Mouse (Mus musculus) midbrain, postnatal 0 days (tissue): ENCODE measurements around the gene Sez6. TPM values are rescaled to one million over a fixed set of nuclear protein-coding genes. Genes with fewer than 3 reads are reported as not detected.

Source experiments
- ATAC-seq: fragments of 200-750 bp; cut with Nextera tagmentation; 2 replicates; pipeline ENCODE4 v1.8.0; 2017; ENCODE audit warnings: moderate number of reproducible peaks, mild to moderate bottlenecking, moderate TSS enrichment, moderate library complexity; ENCODE audit not compliant: low FRiP score
- DNase-seq: peaks from one replicate; pipeline ENCODE4 v3.0.0-alpha.2; 2015; ENCODE audit warnings: low spot score
- H3K27ac ChIP-seq: fragments of 300-500 bp; sonication (generic); 2 replicates; pipeline ENCODE4 v1.5.1; 2014; ENCODE audit warnings: low read depth, mild to moderate bottlenecking, low read length, mixed read lengths
- H3K27me3 ChIP-seq: fragments of 300-500 bp; sonication (generic); 2 replicates; pipeline ENCODE4 v1.6.1; 2014; ENCODE audit warnings: low read length, control low read depth, mixed read lengths; ENCODE audit not compliant: insufficient read depth
- H3K36me3 ChIP-seq: fragments of 300-500 bp; sonication (generic); 2 replicates; pipeline ENCODE4 v1.6.1; 2014; ENCODE audit warnings: low read length, control low read depth, mixed read lengths; ENCODE audit not compliant: insufficient read depth
- H3K4me1 ChIP-seq: fragments of 300-500 bp; sonication (generic); 2 replicates; pipeline ENCODE4 v1.6.1; 2014; ENCODE audit warnings: mild to moderate bottlenecking, control low read depth, antibody characterized with exemption, low read length, mixed read lengths; ENCODE audit not compliant: insufficient read depth
- H3K4me2 ChIP-seq: fragments of 300-500 bp; sonication (generic); 2 replicates; pipeline ENCODE4 v1.6.1; 2014; ENCODE audit warnings: low read depth, mild to moderate bottlenecking, low read length, mixed read lengths; ENCODE audit not compliant: poor library complexity, severe bottlenecking
- H3K4me3 ChIP-seq: fragments of 300-500 bp; sonication (generic); 2 replicates; pipeline ENCODE4 v1.5.1; 2014; ENCODE audit warnings: low read depth, mild to moderate bottlenecking, low read length, moderate library complexity
- H3K9ac ChIP-seq: fragments of 300-500 bp; sonication (generic); replicated peaks from 2 replicates; pipeline ENCODE4 v1.6.1; 2014; ENCODE audit warnings: mild to moderate bottlenecking, low read length, moderate library complexity, mixed read lengths; ENCODE audit not compliant: poor library complexity, severe bottlenecking
- H3K9me3 ChIP-seq: fragments of 300-500 bp; sonication (generic); 2 replicates; pipeline ENCODE4 v1.6.1; 2016; ENCODE audit warnings: low read length, control low read depth
- CTCF ChIP-seq: IDR thresholded peaks from 2 replicates; pipeline ENCODE4 v1.5.1; 2016; ENCODE audit warnings: antibody characterized with exemption, mild to moderate bottlenecking
- WGBS: fragments of 180-500 bp; shearing (Covaris S2); extraction: QIAGEN DNeasy Blood & Tissue Kit; methylation state at CpG from one replicate; pipeline ENCODE4 v1.1.7; 2014; 5-methylcytosine and 5-hydroxymethylcytosine counted together
- polyA plus RNA-seq: library from polyadenylated mRNA; unstranded; fragments of >200 nt; fragmentation: Nextera tagmentation; extraction: Ambion mirVana; gene quantifications from 2 replicates; pipeline ENCODE4 v1.2.1, GENCODE M21; 2015
- total RNA-seq: library from RNA; depleted of rRNA; stranded (reverse); fragments of >200 nt; gene quantifications from 2 replicates; pipeline ENCODE4 v1.2.3, GENCODE M21; 2014

Sez6 gene
- total and polyA plus RNA-seq, 2 experiments from 2014 or later, result 121 to 173 TPM

DNA sequence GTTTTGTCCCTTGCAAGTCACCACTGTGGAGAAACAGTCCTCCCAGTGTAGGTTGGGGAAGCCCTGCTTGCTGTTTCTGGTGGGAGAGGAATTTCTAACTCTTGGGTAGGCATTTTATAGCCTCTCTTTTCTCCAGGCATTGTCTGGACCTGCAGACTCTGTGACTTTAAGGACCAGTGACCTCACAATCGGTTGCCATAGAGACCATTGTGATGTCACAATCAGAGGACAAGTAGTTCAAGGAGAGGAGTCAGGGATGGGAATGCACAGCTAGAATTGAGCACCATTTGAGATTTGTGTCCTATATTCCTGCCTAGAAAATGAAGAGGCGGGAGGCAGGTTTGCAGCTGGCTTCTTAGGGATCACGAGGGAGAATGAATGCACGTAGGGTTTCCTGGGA is 7.3 kb upstream of the Sez6 start:
- DNase-seq (no peak), ATAC-seq (no peak)
- H3K4me3 ChIP-seq, result no peak overlapping the region
- H3K4me2 ChIP-seq, result no peak overlapping the region
- TF ChIP-seq CTCF, result no peak
- WGBS, result 62% methylated on average over 4 of the region's 4 CpGs
- no peaks in the 10 kb centered on the region for H3K27me3 ChIP-seq
- H3K36me3 ChIP-seq, result no peaks in the 10 kb centered on the region
- 0 out of 2 replicates have a peak, but pooled peaks cover 3% of the 10 kb centered on the region for H3K4me1 ChIP-seq
- H3K9me3 ChIP-seq, result no peaks in the 10 kb centered on the region
- H3K9ac ChIP-seq, result no peak overlapping the region
- H3K27ac ChIP-seq, result no peak overlapping the region

DNA sequence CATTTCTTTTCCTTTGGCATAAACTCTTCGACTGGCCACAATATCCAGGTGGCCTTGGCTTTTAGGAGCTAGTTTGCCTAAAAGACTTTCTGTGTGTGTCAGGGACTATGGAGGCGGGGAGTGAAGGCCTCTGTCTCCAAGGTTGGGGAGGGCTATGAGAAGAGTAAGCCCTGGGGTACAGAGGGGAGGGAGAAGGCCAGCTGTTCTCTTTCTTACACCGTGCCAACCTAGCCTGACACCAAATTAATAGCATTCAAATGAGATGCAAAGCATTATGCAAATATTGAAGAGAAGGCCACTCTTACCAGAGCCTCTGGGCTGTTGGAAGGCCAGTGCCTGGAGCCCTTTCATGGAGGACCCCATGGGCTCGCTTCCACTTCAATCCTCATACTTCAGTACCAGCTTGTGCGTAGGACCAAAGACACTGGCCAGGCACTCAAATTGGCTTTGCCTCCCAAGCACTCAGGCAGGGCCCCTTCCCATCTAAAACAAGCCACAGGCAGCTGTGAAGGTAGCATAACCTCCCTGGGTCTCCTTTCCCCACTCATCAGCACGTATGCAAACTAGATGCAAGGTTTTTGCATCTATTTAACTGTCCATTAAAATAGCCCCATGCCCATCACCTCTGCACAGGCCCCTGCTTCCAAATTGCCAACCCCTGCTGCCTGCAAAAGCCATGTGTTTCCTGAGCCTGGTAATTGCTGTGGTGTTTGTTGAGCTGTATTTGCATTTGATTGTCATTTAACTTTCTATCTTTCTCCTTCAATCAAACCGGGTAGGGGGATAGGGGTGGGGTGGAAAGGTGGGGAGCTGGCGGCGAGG is 4.6 kb upstream of the Sez6 start:
- ATAC-seq, result no peak
- no peaks in the 10 kb centered on the region for H3K27me3 ChIP-seq
- H3K36me3 ChIP-seq, result no peaks in the 10 kb centered on the region
- DNase-seq, result peak; percentile 66
- 28% methylated on average over 9 of the region's 9 CpGs for WGBS
- no peak overlapping the region for H3K4me3 ChIP-seq
- no peak for TF ChIP-seq CTCF
- H3K27ac ChIP-seq, result no peak overlapping the region
- 0 out of 2 replicates have a peak, but pooled peaks cover 3% of the 10 kb centered on the region for H3K4me1 ChIP-seq
- no peak overlapping the region for H3K9ac ChIP-seq
- no peak overlapping the region for H3K4me2 ChIP-seq
- no peaks in the 10 kb centered on the region for H3K9me3 ChIP-seq

DNA sequence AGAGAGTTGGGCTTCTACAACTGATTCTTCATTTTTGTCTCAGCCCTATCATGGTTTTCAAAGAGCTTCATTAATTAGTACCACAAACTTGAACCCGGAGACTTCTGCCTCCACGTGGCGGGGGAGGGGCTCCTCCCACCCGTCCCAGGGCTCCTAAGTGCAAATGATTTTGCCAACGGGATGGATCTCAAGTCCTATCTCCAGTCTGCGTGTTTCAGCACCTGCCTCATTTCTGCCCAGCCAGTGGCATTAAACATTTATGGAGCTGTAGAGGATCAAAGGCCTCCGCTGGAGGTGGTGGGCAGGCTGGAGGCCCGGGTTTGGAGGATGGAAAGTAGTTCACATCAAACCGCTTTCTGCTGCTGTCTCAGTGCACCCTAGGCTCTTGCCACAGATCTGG is 3.9 kb upstream of the Sez6 start:
- Histone ChIP-seq H3K4me2 (no peak overlapping the region), H3K36me3 (no peaks in the 10 kb centered on the region), H3K4me3 (no peak overlapping the region), H3K9ac (no peak overlapping the region), H3K4me1 (0 out of 2 replicates have a peak, but pooled peaks cover 3% of the 10 kb centered on the region), H3K27me3 (no peaks in the 10 kb centered on the region), H3K9me3 (no peaks in the 10 kb centered on the region), H3K27ac (no peak overlapping the region; the same call in 1 of the 2 replicates)
- ATAC-seq (no peak), DNase-seq (no peak)
- WGBS, result 17% methylated on average over 9 of the region's 9 CpGs
- no peak for TF ChIP-seq CTCF

DNA sequence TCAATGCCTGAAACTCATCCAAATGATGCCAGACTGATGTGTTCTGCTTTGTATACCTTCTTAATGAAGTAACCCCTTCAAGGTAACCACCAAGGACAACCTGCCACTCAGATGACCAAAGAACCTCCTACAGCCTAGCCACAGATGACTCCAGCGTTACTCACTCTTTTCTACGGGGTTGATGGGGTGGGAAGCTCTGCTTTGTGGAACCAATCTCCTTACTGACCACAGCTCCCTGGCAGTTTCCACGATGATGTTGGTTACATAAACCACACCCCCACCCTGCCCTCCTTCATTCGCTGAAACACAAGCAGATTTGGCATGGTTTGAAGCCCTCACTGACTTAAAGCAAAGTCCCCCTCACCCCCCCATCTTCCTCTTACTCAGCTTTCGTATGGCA is 2.8 kb upstream of the Sez6 start:
- Histone ChIP-seq H3K4me3 (no peak overlapping the region), H3K4me2 (no peak overlapping the region), H3K4me1 (0 out of 2 replicates have a peak, but pooled peaks cover 3% of the 10 kb centered on the region), H3K27me3 (no peaks in the 10 kb centered on the region; the same call in 1 of the 2 replicates), H3K9ac (no peak overlapping the region), H3K9me3 (no peaks in the 10 kb centered on the region), H3K36me3 (no peaks in the 10 kb centered on the region), H3K27ac (no peak overlapping the region)
- WGBS, result 66% methylated on average over 5 of the region's 5 CpGs
- ATAC-seq (no peak), DNase-seq (no peak)
- no peak for TF ChIP-seq CTCF

DNA sequence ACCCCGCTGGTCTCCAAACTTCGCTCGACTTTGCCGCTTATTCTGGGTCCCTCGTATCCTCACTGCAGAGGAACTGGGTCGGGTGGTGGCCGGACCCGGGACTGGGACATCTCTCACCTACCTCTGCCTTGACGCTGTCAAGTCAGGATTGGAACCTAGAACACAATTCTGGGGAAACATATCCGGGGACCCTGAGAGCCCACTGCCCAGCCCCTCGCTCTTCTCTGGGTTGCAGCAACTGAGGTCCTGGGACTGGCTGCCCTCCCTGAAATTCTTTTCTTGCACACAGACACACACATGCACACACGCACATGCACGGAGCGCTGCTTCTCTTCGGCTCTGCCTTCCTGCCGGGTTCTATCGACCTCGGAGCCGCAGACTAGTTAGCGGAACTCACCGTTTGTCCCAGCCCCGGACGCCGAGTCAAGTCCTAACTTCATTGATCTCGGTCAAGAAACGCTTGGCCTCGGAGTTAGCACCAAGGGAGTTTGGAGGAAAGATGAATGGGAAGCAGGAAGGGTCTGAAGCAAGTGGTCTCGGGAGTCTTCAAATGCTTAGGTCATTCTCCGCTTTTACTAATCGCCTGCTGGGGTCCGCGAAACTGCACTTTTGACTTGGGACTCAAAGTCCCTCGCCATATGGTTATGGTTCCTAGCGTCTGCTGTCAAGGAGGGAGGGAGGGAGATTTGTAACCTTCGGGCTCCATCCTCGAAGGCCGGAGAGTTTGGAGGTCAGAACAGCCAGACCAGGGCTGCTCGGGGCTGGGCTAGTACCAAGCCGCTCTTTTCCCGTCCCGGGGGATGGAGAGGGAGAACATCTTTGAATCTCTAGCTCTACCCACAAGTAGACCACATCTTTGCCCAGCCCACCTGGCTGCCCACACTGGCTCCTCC is 1.2 kb downstream of the Sez6 start:
- no peak for ATAC-seq
- TF ChIP-seq CTCF, result no peak
- no peaks in the 10 kb centered on the region; the same call in 1 of the 2 replicates for H3K27me3 ChIP-seq
- peaks cover 3% of the 10 kb centered on the region; the same call in 1 of the 2 replicates for H3K36me3 ChIP-seq
- H3K4me1 ChIP-seq, result peaks cover 3% of the 10 kb centered on the region; the same call in 1 of the 2 replicates
- peak overlapping the region; percentile 82 for H3K4me2 ChIP-seq
- WGBS, result 3% methylated on average over 41 of the region's 41 CpGs
- no peaks in the 10 kb centered on the region for H3K9me3 ChIP-seq
- peak overlapping the region; percentile 92 for H3K9ac ChIP-seq
- peak overlapping the region; percentile 88 for H3K4me3 ChIP-seq
- peak overlapping the region; percentile 84 for H3K27ac ChIP-seq
- no peak for DNase-seq
